Mouse (Mus musculus) testis, adult 2 months (tissue): ENCODE data around the gene Exosc10. TPM values are rescaled to one million over a fixed set of nuclear protein-coding genes. Genes with fewer than 3 reads are reported as not detected.

Experiments
- H3K27ac ChIP-seq: fragments of 200-500 bp; 2 replicates; pipeline ENCODE4 v1.5.1; 2012; ENCODE audit warnings: low read depth, low read length; ENCODE audit not compliant: control insufficient read depth, insufficient read depth
- H3K27me3 ChIP-seq: fragments of 200-500 bp; 2 replicates; pipeline ENCODE4 v1.6.1; 2012; ENCODE audit warnings: mild to moderate bottlenecking, low read length, moderate library complexity; ENCODE audit not compliant: control insufficient read depth, insufficient read depth
- H3K36me3 ChIP-seq: fragments of 200-500 bp; 2 replicates; pipeline ENCODE4 v1.6.1; 2012; ENCODE audit warnings: mild to moderate bottlenecking, low read length; ENCODE audit not compliant: control insufficient read depth, insufficient read depth
- H3K4me1 ChIP-seq: fragments of 200-500 bp; 2 replicates; pipeline ENCODE4 v1.6.1; 2012; ENCODE audit warnings: low read length; ENCODE audit not compliant: control insufficient read depth, insufficient read depth
- H3K4me3 ChIP-seq: fragments of 200-500 bp; 2 replicates; pipeline ENCODE4 v1.5.1; 2012; ENCODE audit warnings: low read depth, mild to moderate bottlenecking, low read length, moderate library complexity, mixed read lengths; ENCODE audit not compliant: control insufficient read depth
- CTCF ChIP-seq: fragments of 200-500 bp; IDR thresholded peaks from 2 replicates; pipeline ENCODE4 v1.5.1; 2012; ENCODE audit warnings: low read depth, mild to moderate bottlenecking, inconsistent platforms, low read length, moderate library complexity; ENCODE audit not compliant: control insufficient read depth, insufficient read depth, insufficient replicate concordance
- POLR2A ChIP-seq: fragments of 200-500 bp; IDR thresholded peaks from 2 replicates; pipeline ENCODE4 v1.6.1; 2012; ENCODE audit warnings: low read depth, mild to moderate bottlenecking, inconsistent platforms, low read length, moderate library complexity; ENCODE audit not compliant: control insufficient read depth
- polyA plus RNA-seq: library from polyadenylated mRNA; depleted of rRNA; stranded (reverse); fragments of >200 nt; gene quantifications from 2 replicates; pipeline ENCODE4 v1.2.3, GENCODE M21; 2012

Gene Exosc10
- polyA plus RNA-seq, 1 experiment = 40.1 TPM

- H3K4me3 ChIP-seq = no peak overlapping the region
- TF ChIP-seq CTCF (no peak), POLR2A (no peak)
- no peaks in the 10 kb centered on the region for H3K27me3 ChIP-seq
- H3K4me1 ChIP-seq = 0 out of 2 replicates have a peak, but pooled peaks cover 2% of the 10 kb centered on the region
- H3K36me3 ChIP-seq = peaks cover 3% of the 10 kb centered on the region
- peak overlapping the region; percentile 2; the same call in 1 of the 2 replicates for H3K27ac ChIP-seq
Observed at GRCm38 (mm10) chr4:148518235-148518795, 39.9 kb upstream of the Exosc10 start.

DNA sequence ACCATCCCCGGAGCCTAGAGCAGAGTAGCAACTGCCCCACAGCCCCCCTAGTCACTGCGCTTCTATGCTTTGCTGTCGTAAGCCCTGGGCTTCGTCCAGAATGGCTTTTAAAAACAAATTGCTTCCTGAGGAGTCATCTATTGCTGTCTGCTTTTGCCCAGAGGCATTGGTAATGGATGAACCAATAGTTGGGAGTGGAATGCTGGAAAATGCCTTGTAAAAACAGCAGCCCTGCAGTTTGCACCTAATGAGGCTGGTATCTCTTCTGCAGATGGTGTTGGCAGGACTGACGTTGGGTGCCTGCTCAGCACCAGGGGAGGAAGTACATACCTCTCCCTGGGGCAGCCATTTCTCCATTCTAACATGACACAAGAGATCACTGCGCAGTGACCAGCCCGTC, 34.7 kb upstream of the Exosc10 start:
- Histone ChIP-seq H3K4me3 (no peak overlapping the region), H3K27me3 (no peaks in the 10 kb centered on the region), H3K36me3 (peaks cover 4% of the 10 kb centered on the region), H3K27ac (no peak overlapping the region), H3K4me1 (no peaks in the 10 kb centered on the region)
- TF ChIP-seq CTCF (no peak), POLR2A (no peak)

GRCm38 (mm10) chr4:148527158-148527910, 30.9 kb upstream of the Exosc10 start:
- TF ChIP-seq CTCF (no peak), POLR2A (no peak)
- no peaks in the 10 kb centered on the region for H3K4me1 ChIP-seq
- no peak overlapping the region for H3K27ac ChIP-seq
- peaks cover 4% of the 10 kb centered on the region for H3K36me3 ChIP-seq
- H3K4me3 ChIP-seq = no peak overlapping the region
- H3K27me3 ChIP-seq = no peaks in the 10 kb centered on the region

DNA sequence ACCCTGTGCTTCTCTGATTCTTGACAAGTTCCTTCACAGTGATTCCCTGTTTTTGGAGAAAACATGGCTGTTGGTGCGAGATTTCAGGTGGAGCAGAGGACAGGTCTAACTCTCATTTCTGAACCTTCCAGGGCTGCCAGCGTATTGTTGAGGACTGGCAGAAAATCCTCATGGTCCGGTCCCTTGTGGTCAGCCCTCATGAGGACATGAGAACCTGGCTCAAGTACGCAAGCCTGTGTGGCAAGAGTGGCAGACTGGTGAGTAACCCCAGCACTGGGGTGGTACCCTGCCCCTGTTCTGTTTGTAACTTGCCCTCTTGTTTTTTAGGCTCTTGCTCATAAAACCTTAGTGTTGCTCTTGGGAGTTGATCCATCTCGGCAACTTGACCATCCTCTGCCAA, 27.9 kb upstream of the Exosc10 start:
- H3K36me3 ChIP-seq = peaks cover 4% of the 10 kb centered on the region
- no peaks in the 10 kb centered on the region for H3K27me3 ChIP-seq
- H3K4me3 ChIP-seq = no peak overlapping the region
- TF ChIP-seq CTCF (no peak), POLR2A (no peak)
- no peak overlapping the region for H3K27ac ChIP-seq
- no peaks in the 10 kb centered on the region for H3K4me1 ChIP-seq

GRCm38 (mm10) chr4:148530778-148531177, 27.5 kb upstream of the Exosc10 start:
- no peaks in the 10 kb centered on the region for H3K27me3 ChIP-seq
- TF ChIP-seq CTCF = no peak
- TF ChIP-seq POLR2A = no peak
- H3K4me1 ChIP-seq = no peaks in the 10 kb centered on the region
- H3K4me3 ChIP-seq = no peak overlapping the region
- peaks cover 4% of the 10 kb centered on the region for H3K36me3 ChIP-seq
- H3K27ac ChIP-seq = no peak overlapping the region

DNA sequence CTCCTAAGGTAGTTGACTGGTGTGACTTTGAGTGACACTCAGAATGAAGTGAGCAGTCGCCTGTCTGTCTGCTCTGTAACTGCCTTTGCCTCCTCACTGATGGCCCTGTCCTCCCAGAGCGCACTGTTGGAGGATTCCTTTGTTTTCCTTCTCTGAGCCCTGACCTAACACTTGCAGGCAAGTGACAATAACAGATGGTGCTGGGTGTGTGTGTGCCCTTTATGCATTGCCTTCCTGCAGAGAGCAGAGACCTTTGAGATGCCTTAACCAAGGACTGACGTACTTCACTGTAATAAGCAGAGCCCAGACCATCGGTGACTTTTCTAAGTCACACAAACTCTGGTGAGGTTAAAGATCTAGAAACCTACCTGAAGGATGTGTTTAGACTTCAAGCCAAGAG, 26.9 kb upstream of the Exosc10 start:
- Histone ChIP-seq H3K27me3 (no peaks in the 10 kb centered on the region), H3K27ac (no peak overlapping the region), H3K36me3 (peaks cover 4% of the 10 kb centered on the region), H3K4me1 (no peaks in the 10 kb centered on the region), H3K4me3 (no peak overlapping the region)
- TF ChIP-seq CTCF = no peak
- no peak for TF ChIP-seq POLR2A

- Histone ChIP-seq H3K4me3 (no peak overlapping the region), H3K27ac (no peak overlapping the region), H3K4me1 (no peaks in the 10 kb centered on the region), H3K36me3 (peaks cover 4% of the 10 kb centered on the region), H3K27me3 (no peaks in the 10 kb centered on the region)
- TF ChIP-seq CTCF = no peak
- TF ChIP-seq POLR2A = no peak
Observed at GRCm38 (mm10) chr4:148532516-148532915, 25.7 kb upstream of the Exosc10 start.
